Mouse (Mus musculus) A20 (cell line): ENCODE results near the gene Mmp23.
A peak's percentile ranks its signal among the peaks of the same experiment; 100 is the strongest.
"Not testable (repeated sequence)": the region's sequence is repeated elsewhere in the genome, so short reads cannot be mapped to it uniquely, and the experiment has no call there.

Experiments
- DNase-seq: peaks from one replicate; pipeline ENCODE4 v3.0.0-alpha.2; 2011; ENCODE audit warnings: low read depth, low spot score

Mmp23 gene

DNA sequence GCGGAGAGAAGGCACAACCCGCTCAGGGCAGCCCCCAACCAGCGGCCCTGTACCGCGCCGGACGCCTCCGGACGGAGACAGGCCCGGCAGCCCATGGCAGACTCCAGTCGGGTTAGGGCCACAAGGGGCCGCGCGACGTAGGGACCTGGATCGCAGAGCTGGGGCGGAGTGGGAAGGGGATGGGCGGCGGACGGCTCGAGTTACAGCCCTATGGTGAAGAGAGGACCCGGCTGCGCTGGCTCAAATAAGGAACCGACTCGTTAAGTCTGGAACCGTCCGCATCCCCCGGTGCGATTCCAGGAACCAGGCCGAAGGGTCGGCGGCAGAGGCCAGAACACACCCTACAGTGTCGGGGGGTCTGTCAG, at the start of gene Mmp23:
Gene Mmp23 (minus strand): TSS at position 299 of the 365 bp plus-strand sequence.
- DNase-seq: no peak

DNA sequence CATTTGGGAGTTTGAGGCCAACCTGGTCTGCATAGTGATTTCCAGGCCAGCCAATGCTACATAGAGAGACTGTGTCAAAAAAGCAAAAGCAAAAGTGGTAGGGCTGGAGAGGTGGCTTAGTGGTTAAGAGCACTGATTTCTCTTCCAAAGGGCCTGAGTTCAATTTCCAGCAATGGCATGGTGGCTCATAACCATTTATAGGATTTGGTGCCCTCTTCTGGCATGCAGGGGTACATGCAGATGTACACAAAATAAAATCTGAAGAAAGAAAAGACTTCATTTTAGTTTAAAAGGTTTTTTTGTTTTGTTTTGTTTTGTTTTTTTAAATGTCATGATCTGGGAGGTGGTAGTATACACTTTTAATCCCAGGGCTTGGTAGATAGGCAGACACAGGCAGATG, 47.2 kb upstream of the Mmp23 start:
- DNase-seq: peak; percentile 56

DNA sequence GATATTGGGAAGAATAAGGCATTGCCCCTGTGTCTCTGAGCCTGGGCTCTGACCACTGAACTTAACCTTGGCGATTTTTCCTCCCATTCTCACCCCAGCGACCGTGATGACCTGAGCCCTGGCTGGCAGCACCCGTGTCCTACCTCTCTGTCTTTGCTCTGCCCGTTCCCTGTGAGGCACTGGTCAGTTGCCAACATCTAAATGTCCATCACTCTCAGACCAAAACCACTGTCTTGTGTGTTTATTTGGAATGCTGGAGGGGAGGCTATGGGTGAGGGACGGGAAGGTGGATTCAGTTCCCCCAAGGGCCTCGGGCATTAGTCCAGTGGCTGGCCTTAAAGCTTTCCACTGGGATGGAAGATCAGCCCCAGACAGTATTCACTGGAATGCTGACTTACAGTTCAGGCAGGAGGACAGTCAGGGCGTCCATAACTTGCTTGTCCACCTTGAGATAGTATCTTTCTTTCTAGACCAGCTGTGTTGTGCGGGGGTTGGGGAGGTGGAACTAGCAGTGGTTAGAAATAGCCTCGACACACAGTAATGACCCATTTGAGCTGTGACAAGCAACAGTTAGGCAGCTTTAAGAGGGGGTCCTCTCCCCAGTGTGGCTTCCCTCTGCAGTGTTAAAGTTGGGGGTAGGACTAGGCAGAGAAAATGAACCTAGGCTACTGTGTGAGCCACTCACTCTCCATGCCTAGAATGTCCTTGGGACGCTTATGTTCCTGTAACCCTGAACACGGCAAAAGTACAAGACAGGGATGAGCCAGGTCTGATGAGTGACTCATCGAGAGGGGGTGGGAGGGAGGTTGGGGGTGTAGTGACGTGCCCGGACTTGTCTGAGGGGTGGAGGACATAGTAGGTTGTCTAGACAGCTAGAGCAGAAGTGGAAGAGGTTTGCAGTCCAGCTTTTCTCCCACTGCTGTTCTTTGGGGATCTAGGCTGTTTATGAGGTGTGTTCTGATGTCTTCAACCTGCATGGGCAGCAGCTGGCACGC, 43.4 kb upstream of the Mmp23 start:
- DNase-seq: no peak

DNA sequence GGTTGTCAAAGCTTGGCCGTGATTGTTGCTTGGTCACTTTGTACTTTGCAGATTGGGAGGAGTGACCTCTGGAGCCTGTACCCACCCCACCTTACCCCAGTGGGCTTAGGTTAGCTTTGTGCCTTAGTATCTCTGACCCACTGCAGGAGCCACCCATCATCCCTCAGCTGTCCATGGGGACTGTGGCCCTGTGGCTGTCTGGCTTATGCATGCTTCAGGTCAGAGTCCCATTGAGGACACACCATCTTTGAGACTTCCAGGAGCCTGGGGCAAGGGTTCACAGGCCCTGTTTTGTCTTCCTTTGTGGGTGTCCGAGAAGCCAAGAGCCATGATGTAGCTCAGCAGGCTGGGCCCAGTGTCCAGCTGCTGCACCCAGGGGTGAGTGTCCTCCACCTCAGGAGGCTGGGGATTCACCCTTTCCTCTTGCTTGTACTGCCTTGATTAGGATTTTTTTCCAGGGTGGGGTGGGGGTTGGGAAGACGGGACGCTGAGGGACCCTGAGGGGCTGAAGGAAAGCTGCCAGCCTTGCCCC, 42.4 kb upstream of the Mmp23 start:
- no peak for DNase-seq

DNA sequence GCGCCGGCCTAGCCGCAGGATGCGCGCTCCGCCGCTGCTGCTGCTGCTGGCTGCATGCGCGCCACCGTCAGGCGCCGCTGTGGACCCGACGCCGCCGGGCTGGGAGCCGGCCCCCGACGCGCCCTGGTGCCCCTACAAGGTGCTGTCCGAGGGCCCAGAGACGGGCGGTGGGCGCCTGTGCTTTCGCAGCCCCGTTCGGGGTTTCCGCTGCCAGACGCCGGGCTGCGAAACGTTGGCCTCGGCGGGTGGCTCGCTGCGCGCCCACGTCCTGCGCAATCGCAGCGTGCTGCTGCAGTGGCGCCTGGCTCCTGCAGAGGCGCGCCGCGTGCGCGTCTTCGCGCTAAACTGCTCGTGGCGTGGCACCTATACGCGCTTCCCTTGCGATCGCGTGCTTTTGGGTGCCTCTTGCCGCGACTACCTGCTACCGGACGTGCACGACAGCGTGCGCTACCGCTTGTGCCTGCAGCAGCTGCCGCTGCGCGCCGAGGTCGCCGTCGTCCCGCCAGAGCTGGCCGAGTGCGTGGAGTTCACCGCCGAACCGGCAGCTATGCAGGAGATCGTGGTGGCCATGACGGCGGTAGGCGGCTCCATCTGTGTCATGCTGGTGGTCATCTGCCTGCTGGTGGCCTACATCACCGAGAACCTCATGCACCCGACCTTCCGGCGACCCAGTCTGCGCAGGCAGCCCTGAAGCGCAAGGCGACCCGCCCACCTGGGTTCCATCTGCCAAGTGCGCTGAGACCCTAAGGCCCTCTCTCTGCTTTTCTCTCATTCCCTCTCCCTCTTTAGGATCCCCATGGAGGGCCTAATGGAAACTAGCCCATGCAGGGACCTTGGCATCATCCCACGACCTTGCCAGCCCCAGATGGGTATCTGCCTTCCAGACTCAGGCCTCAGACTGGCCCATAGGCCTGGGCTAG, 41.6 kb upstream of the Mmp23 start:
- peak; percentile 82 for DNase-seq

DNA sequence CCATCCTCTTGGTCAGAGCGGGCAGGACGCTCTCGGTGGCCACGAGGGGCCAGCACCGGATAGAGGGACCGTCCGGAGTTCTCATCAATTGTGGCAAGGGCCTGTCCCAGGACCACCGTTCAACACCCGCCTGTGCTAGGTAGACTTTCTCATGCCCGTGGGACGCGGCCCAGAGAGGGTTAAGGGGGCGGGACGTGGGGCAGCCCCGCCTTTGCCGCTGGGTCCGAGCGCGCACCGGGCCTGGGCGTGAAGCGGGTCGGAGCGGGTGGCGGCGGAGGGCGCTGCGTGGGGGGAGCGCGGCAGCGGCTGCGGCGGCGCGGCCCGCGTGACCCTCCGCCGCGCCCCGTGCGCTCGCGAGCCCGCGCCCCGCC, 40.9 kb upstream of the Mmp23 start, which contains the start of gene Fndc10:
Gene Fndc10 (plus strand): TSS at position 232 of the 371 bp plus-strand sequence.
- DNase-seq: peak; percentile 55

DNA sequence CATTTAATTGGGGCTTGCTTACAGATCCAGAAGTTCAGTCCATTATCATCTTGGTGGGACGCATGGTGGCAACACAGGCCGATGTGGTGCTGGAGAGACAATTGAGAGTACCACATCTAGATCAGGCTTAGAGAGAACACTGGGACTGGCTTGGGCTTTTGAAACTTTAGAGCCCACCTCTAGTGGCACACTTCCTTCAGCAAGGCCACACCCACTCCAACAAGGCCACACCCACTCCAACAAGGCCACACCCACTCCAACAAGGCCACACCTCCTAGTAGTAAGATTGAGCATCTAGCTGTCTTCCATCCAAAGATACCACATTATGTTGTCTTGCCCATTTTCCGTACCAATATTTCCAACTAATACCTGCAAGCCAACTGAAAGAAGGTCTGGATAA, 39.2 kb upstream of the Mmp23 start:
- peak; percentile 48 for DNase-seq

DNA sequence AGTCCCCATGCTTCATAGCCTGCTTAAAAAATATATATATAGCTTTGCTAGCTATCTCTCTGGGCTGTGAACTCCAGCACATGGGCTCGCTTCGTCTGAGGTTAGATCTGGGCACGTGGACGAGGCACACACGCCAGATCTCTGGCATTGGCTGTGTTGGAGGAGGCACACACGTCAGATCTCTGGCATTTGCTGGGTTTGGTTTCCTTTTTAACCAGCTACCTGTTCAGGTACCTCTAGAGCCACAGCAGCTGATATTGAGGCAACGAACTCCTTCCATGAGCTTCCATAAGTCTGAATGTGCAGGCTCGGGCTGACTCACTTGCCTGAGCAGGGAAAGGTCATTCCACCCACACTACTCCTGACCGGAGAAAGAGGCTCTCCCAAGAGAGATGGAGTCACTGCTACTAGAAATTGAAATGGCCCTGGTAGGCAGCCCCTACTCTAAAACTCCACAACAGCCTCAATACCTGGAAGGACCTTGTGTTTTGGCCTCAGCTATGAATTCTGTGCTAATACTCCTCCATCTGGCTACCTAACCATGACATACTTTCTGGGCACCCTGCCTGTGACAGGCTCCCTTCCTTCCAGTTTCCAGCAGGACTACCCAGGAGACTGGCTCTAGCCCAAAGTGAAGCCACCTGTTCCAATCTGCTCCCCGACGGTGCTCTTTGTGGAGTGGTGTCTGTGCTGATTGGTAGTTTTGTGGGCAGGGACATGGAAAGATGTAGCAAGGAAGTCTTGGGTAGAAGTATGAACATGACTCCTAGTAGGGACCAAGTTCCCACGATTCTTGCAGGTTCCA, 37.6 kb upstream of the Mmp23 start:
- no peak for DNase-seq

DNA sequence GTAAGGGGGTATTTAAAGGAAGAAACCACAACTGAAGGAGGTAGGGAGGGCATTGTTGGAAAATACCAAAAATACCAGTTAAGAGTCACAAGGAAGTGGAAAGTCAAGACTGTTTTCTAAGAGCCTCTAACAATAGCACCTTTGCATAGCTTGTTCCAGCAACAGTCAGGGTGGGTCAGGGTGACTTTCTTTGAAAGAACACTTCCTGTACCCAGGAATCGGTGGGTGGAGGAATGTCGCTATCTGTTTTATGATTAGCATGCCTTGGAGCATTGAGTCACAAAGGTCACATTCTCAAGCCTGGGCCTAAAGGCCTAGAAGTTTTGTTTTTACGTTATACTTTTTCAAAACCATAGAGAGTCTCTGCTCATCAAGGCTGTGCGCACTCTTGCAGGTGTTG, 34.6 kb upstream of the Mmp23 start:
- not testable (repeated sequence) for DNase-seq

DNA sequence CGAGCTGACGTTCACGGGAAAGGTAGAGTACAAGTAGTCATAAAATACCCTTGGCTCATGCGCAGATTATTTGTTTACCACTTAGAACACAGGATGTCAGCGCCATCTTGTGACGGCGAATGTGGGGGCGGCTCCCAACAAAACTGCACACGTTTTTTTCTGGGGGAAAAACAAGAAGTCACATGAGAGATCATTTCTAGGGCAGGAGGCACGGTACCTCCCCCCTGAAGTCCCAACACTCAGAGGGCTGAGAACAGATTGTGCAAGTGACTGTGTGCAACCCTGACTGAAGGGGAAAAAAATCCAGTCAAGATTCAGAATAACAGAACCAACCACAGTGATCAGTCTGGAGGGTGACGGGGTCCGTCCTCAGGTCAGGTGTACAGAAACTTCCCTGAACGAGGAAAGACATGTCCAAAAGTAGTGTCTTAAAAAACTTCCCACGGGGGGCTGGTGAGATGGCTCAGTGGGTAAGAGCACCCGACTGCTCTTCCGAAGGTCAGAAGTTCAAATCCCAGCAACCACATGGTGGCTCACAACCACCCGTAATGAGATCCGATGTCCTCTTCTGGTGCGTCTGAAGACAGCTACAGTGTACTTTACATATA, 30.6 kb upstream of the Mmp23 start:
- peak; percentile 89 for DNase-seq

DNA sequence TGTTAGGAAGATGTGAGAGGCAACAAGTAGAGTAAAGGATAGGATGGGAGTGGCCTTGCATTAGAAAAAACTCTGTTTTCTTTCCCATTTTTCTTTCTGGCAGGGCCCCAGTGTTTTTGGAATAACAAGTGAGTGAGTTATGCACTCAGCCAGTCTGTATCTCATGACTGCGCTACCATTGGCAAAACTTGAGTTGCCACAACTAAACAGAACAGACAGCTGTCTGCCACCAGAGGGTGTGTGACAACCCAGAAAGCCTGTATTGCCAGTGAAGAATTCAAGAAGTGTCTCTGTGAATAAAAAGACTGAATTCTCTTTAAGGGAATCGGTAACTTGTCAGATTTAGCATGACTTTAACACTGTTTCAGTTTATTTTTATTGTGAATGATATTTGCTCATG, 22.8 kb upstream of the Mmp23 start:
- no peak for DNase-seq

DNA sequence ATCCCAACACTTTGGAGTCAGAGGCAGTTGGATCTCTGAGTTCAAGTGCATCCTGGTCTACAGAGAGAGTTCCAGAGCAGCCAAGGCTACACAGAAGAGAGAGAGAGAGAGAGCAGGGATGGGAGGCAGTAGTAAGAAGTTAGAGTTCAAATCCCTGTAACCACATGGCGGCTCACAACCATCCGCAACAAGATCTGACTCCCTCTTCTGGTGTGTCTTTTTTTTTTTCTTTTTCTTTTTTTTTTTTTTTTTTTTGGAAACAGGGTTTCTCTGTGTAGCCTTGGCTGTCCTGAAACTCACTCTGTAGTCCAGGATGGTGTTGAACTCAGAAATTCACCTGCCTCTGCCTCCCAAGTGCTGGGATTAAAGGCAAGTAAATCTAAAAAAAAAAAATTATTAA, 18.9 kb upstream of the Mmp23 start:
- no peak for DNase-seq

DNA sequence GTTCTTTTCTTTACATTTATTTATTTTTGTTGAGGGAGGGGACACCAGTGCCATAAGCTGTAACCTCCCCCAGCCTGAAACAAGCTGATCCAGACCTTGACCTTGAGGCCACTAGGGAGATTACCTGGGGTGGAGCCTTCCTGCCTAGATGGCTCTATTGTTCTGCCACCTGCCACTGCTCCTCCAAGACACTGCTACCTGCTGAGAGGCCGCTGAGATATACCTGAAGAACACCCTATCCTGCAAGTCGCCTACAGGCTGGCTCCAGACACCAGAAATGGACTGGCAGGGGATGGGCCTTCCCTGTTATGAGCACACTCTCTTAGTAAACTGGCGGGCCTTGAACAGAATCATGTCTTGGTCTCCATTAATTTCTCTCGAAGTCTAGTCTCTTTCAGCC, 17.1 kb upstream of the Mmp23 start:
- DNase-seq: not testable (repeated sequence)

DNA sequence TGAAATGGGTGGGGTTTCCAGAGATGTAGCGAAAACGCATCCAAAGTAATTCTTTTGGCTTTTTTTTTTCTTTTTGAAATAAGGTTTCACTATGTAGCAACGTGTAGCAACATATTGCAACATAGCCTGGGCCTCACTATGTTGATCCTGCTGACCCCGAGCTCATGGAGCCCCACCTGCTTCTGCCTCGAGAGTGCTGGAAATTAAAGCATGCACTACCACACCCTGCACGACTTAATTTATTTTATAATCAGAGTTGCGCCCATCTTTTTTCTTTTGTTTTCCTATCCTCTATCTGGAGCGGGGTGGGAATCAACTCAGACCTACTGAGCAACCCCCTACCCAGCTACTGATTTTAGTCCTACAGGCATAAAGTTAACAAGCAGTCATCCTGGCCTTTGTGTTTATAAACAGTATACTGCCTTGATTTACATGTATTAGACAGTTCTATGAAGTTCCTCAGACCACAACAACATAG, 16.5 kb upstream of the Mmp23 start:
- DNase-seq: no peak

DNA sequence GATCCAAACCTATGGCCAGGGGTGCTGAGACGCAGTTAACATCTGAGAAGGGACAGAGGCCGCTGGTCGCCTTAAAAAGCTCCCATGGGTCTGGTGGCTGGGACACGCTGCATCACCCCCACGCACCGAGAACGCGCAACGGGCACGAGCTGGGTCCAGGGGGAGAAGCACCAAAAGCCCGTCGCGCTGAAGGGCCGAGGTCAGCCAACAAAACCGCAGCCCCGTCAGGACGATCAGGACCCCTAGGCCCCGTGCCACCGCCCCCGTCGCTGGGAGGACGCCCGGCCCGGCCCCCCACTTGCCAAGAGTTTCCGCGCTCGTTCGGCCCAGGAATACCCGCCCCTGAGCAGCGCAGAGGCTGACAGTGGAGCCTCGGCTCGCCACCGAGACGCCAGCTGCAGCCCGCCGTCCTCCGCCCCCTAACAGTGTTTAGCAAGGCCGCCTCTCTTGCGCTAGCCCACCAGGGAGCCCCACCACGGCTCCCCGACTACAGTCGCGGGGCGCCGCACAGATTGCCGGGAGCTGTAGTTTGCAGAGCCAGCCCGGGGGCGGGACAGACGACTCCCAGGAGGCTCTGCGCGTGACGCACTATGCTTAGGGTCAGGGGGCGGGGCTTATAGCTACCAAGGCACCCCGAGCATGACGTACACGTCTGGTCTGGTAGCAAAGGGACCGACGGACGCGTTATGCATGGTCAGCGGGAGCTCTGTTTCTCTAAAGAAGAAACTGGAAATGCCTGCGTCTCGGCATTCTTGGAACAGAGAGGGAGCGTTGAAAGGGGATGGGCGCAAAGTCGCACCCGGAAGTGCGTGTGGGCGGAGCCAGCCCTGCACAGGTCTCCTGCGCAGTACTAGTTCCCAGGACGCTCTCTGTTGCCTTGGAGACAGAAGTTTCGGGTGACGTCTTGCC, 15.8 kb upstream of the Mmp23 start, which contains the start of gene Mib2:
Gene Mib2 (minus strand): TSS at position 510 of the 909 bp plus-strand sequence.
- peak; percentile 99 for DNase-seq

DNA sequence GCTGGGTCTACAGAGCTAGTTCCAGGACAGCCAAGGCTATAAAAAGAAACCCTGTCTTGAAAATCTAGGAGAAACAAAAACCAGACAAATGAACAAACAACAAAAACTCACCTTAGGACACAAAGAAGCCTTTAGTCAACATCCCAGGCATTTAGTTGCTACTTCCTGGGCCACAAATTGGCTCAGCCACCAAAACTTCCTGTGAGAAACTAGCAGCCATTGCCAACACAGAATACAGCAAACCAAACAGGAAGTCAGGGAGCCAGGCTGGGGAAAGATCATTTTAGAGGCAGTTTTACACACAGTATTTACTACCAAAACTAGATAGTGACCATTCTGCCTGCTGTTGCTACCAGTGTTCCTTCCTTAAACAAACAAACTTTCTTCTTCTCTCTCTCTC, 13.7 kb upstream of the Mmp23 start:
- no peak for DNase-seq

DNA sequence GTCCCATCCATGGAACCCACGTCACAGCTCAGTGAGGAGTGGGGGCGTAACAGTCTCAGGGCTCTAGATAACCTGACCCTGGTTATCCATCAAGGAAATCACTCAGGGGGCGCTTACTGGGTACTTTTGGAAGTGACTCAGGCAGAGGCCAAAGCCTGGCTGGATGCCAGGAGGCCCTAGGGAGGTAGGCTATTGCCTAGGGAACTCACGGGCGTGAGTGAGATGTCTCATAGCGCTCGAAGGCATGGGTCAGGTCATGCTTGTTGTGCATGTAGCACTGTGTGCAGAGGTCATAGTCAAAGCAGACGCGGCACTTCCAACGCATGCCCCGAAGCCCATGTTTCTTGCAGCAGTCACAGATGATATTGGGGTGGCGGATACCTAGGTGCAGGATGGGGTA, 7.5 kb upstream of the Mmp23 start:
- DNase-seq: no peak

DNA sequence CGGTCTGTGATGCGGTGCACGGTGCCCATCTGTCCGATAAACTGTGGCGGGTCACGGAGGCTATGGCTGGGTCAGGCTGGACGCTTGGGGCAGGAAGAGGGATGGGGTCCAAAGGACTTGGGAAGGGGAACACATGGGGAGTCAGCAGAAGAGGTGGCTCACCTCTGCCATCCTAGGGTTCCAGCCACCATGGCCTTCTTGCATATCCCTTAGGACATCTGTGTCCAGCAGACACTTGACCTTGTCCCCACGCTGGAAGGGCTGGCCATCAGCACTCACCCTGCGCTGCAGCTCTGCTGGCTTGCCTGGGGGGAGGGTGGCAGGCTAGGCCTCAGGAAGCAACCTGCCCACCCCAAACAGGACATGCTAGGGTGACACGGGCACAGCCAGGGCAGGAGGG, 5.8 kb upstream of the Mmp23 start:
- no peak for DNase-seq

DNA sequence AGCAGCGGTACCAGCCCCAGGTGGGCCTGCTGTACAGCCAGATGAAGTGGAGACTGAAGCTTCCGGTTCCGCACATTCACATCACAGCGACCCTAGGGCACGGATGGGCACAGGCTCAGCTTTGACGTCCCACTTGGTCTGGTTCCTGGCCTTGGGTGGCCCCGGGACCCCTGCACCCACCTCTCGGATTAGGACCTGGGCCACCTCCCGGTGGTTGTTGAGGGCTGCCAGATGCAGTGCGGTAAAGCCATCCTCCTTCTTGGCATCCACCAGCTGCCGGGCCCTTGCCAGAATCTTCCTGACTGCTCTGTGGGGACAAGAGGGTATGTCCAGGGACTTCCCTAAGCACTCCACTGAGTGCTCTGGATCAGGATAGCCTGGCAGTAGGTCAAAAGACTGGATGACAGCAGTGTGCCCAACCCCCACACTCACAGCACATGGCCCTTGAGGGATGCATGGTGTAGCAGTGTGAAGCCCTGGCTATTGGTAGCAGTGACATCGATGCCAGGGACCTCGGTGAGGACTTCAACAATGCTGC, 3.1 kb upstream of the Mmp23 start:
- no peak for DNase-seq
